Mouse (Mus musculus): ENCODE results near the gene P4ha1.

- no peak for TF ChIP-seq POLR2A (IDR thresholded peaks at IDR 0.05; ENCODE audit: insufficient read depth, low read length)
- no peak for TF ChIP-seq EP300 (IDR thresholded peaks at IDR 0.05; ENCODE audit: insufficient read depth, low read depth, low read length)
- no peak for TF ChIP-seq CTCF (IDR thresholded peaks at IDR 0.05; ENCODE audit: low read depth, low read length)
Observed at GRCm38 (mm10) chr10:59391907-59392306, 68.8 kb downstream of the P4ha1 start.
